Mouse (Mus musculus) G1E (cell line): ENCODE results near the gene Ermard. TPM values are rescaled to one million over a fixed set of nuclear protein-coding genes. Genes with fewer than 3 reads are reported as not detected.

Source experiments
- ATAC-seq: 2 replicates; pipeline ENCODE4 v1.8.0; 2016; ENCODE audit warnings: mild to moderate bottlenecking; ENCODE audit not compliant: insufficient number of reproducible peaks, poor library complexity, low FRiP score, severe bottlenecking; ENCODE audit errors: extremely low read depth
- DNase-seq: peaks from one replicate; pipeline ENCODE4 v3.0.0; 2012; ENCODE audit warnings: low spot score
- H3K27me3 ChIP-seq: 2 replicates; pipeline ENCODE4 v1.6.1; 2012; ENCODE audit warnings: mild to moderate bottlenecking, low read length, inconsistent platforms; ENCODE audit not compliant: insufficient read depth
- H3K36me3 ChIP-seq: replicated peaks from 2 replicates; pipeline ENCODE3; 2012; ENCODE audit warnings: mild to moderate bottlenecking, inconsistent platforms
- H3K4me1 ChIP-seq: 2 replicates; pipeline ENCODE4 v1.6.1; 2012; ENCODE audit warnings: low read depth, low read length, inconsistent platforms, mixed read lengths; ENCODE audit not compliant: insufficient read depth
- H3K4me3 ChIP-seq: 2 replicates; pipeline ENCODE4 v1.5.1; 2012; ENCODE audit warnings: low read depth, mild to moderate bottlenecking, inconsistent platforms, low read length, moderate library complexity, mixed read lengths
- H3K9me3 ChIP-seq: replicated peaks from 2 replicates; pipeline ENCODE4 v1.6.1; 2012; ENCODE audit warnings: inconsistent platforms
- CTCF ChIP-seq: IDR thresholded peaks from 2 replicates; pipeline ENCODE4 v1.5.1; 2012; ENCODE audit warnings: low read depth, low read length, inconsistent platforms, mixed read lengths
- GATA1 ChIP-seq: IDR thresholded peaks from 2 replicates; pipeline ENCODE4 v1.6.1; 2012; ENCODE audit warnings: borderline replicate concordance, low read length, inconsistent platforms, mixed read lengths
- GATA2 ChIP-seq: IDR thresholded peaks from 2 replicates; pipeline ENCODE4 v1.6.1; 2012; ENCODE audit warnings: low read depth, low read length, inconsistent platforms, borderline replicate concordance
- POLR2AphosphoS5 ChIP-seq: IDR thresholded peaks from 2 replicates; pipeline ENCODE4 v1.6.1; 2012; ENCODE audit warnings: low read depth, low read length, inconsistent platforms; ENCODE audit not compliant: insufficient replicate concordance
- TAL1 ChIP-seq: conservative IDR thresholded peaks from 2 replicates; pipeline ENCODE4 v1.6.1; 2012; ENCODE audit warnings: low read depth, low read length, inconsistent platforms, mixed read lengths
- polyA plus RNA-seq: library from polyadenylated mRNA; stranded (reverse); fragments of >175 nt; gene quantifications from 2 replicates; pipeline ENCODE4 v1.2.3, GENCODE M21; 2012
- total RNA-seq, 2 experiments: library from RNA; stranded (forward) in 1 of 2; stranded (reverse) in 1 of 2; fragments of 200-1000 nt in 1 of 2; fragments of >200 nt in 1 of 2; fragmentation: Nextera tagmentation in 1 of 2; gene quantifications; 2 replicates each; pipeline ENCODE4 v1.2.3; 2014 to 2017

Ermard gene
- total and polyA plus RNA-seq, 3 experiments: 2.2 to 268 (median 138) TPM

DNA sequence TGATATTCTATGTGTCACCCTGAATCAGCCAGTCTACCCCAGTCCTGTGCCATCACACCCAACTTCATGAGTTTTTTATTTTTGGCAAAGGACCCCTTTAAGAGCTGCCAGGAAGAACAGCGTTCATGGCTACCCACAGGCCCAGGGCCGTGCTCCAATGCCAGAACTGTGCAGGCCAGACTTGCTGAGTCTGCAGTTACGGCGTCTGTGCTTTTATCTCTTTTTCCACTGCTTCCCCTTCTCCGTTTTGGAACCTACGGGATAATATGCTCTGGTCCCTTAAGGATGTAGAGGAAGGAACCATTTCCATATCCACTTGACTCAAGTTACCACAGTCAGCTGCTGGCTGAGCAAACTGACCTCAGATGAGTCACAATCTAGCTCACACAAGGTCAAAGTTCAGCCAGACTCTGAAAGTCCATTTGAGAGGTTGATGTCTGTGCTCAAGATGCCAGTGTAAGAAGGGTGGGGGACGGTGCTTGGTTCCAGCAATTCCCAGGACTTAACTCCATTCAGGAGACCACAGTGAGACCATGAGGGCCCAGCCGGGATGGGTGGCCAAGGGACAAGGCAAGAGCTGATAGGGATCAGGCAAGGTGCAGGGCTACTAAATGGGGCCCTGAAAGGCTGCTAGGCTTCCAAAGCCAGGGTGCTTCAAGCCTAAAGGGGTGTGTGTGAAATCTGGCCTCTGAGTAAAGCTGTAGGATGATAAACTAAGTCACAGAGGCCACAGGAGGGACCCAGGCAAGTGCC, 27.2 kb downstream of the Ermard start:
- H3K4me1 ChIP-seq: peaks cover 4% of the 10 kb centered on the region
- DNase-seq: no peak
- ATAC-seq: no peak
- no peaks in the 10 kb centered on the region for H3K27me3 ChIP-seq
- no peaks in the 10 kb centered on the region for H3K9me3 ChIP-seq
- H3K36me3 ChIP-seq: peaks cover 45% of the 10 kb centered on the region
- no peak overlapping the region for H3K4me3 ChIP-seq
- TF ChIP-seq GATA2 (no peak), GATA1 (no peak), CTCF (no peak), POLR2AphosphoS5 (no peak), TAL1 (no peak)

GRCm38 (mm10) chr17:15069124-15069523, 28.1 kb downstream of the Ermard start:
- no peaks in the 10 kb centered on the region for H3K9me3 ChIP-seq
- no peak for TF ChIP-seq TAL1
- no peak for TF ChIP-seq POLR2AphosphoS5
- no peak for TF ChIP-seq CTCF
- no peak for TF ChIP-seq GATA1
- no peak for TF ChIP-seq GATA2
- no peaks in the 10 kb centered on the region for H3K27me3 ChIP-seq
- DNase-seq (no peak), ATAC-seq (no peak)
- H3K36me3 ChIP-seq: peaks cover 36% of the 10 kb centered on the region
- peaks cover 4% of the 10 kb centered on the region for H3K4me1 ChIP-seq
- H3K4me3 ChIP-seq: no peak overlapping the region

DNA sequence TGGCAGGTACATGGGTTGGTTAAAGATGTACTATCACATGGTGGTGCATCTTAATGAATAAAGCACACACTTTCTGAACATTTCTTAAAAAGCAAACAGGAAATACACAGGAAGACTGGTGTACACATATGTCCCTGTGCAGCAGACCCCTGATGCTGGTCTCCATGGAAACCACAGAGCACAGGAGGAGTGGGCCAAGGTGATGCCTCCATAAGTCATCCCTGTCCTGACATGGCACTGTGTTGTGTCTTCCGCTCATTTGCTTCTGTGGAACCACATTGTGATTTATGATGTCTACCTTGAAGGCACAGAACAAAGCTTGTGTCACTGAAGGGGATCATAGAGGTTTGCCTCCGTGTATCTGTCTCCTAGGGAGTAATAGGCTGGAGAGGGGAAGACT, 31.2 kb downstream of the Ermard start:
- Histone ChIP-seq H3K36me3 (peaks cover 15% of the 10 kb centered on the region), H3K4me3 (no peak overlapping the region), H3K9me3 (no peaks in the 10 kb centered on the region), H3K4me1 (peaks cover 12% of the 10 kb centered on the region), H3K27me3 (no peaks in the 10 kb centered on the region)
- no peak for TF ChIP-seq POLR2AphosphoS5
- no peak for TF ChIP-seq TAL1
- TF ChIP-seq GATA2: no peak
- no peak for TF ChIP-seq GATA1
- TF ChIP-seq CTCF: no peak
- DNase-seq (no peak), ATAC-seq (no peak)

- H3K9me3 ChIP-seq: no peaks in the 10 kb centered on the region
- no peaks in the 10 kb centered on the region for H3K27me3 ChIP-seq
- ATAC-seq (no peak), DNase-seq (no peak)
- TF ChIP-seq TAL1: no peak
- no peak for TF ChIP-seq POLR2AphosphoS5
- TF ChIP-seq GATA2: no peak
- no peak for TF ChIP-seq GATA1
- TF ChIP-seq CTCF: no peak
- peaks cover 22% of the 10 kb centered on the region for H3K4me1 ChIP-seq
- peaks cover 5% of the 10 kb centered on the region for H3K36me3 ChIP-seq
- no peak overlapping the region for H3K4me3 ChIP-seq
These were observed 34.0 kb downstream of the Ermard start for GRCm38 (mm10) chr17:15075033-15075432.

GRCm38 (mm10) chr17:15077536-15077935, 36.5 kb downstream of the Ermard start:
- no peak overlapping the region for H3K4me3 ChIP-seq
- peaks cover 23% of the 10 kb centered on the region for H3K4me1 ChIP-seq
- DNase-seq: peak; percentile 14
- TF ChIP-seq TAL1: no peak
- no peak for TF ChIP-seq CTCF
- no peak for TF ChIP-seq POLR2AphosphoS5
- TF ChIP-seq GATA1: no peak
- TF ChIP-seq GATA2: no peak
- peaks cover under 1% of the 10 kb centered on the region for H3K36me3 ChIP-seq
- no peaks in the 10 kb centered on the region for H3K9me3 ChIP-seq
- peak; percentile 15; the same call in 1 of the 2 replicates for ATAC-seq
- 0 out of 2 replicates have a peak, but pooled peaks cover 2% of the 10 kb centered on the region for H3K27me3 ChIP-seq

DNA sequence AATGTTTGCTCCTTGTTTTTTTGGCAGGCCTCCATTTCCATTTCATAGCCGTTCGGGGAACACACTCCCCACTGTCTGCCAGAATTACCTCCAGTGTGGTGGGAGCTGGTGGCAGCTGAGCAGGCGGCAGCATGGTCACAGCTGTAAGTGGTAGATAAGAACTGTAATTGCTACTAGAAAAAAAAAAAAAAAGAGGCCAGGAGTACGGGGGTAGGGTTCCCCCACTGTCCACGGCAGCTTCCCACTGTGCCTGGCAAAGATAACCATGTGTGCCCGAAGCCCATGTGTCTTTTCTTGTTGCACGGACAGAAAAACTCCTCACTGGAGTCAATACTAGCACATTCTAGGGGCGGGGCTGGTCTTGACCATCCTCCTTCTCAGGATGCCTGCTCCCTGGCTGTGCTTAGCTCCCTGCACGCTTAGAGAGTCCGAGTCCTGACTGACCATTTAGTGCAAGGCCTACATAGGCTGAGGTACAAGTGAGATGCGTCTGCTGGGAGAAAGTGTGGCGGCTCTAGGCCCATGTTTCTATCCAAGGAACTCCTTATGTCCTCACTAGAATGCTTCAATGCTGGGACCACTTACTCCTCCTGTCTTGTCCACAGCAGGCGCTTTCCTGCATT, 43.3 kb downstream of the Ermard start:
- H3K9me3 ChIP-seq: no peaks in the 10 kb centered on the region
- DNase-seq: peak; percentile 90
- H3K4me3 ChIP-seq: peak overlapping the region; percentile 36; the same call in 1 of the 2 replicates
- peaks cover 51% of the 10 kb centered on the region for H3K4me1 ChIP-seq
- H3K27me3 ChIP-seq: peaks cover 18% of the 10 kb centered on the region
- no peaks in the 10 kb centered on the region for H3K36me3 ChIP-seq
- peak; percentile 93 for ATAC-seq
- TF ChIP-seq CTCF (no peak), TAL1 (peak; percentile 95), GATA1 (no peak)
